Mouse (Mus musculus): ENCODE measurements around the gene 9430097D07Rik. TPM values are rescaled to one million over a fixed set of nuclear protein-coding genes. Genes with fewer than 3 reads are reported as not detected.
A peak's percentile ranks its signal among the peaks of the same experiment; 100 is the strongest.

Gene 9430097D07Rik
- 0.29 and 1.3 TPM in 2 replicates for polyA plus RNA-seq (2014; fragmentation: Nextera tagmentation; extraction: Ambion mirVana)

- H3K9me3 ChIP-seq (ENCODE audit: control insufficient read depth, low read length) = no peaks in the 10 kb centered on the region
- peaks cover 14% of the 10 kb centered on the region; the same call in 1 of the 2 replicates for H3K27me3 ChIP-seq (ENCODE audit: control insufficient read depth, insufficient read depth, low read length)
- H3K36me3 ChIP-seq (ENCODE audit: control insufficient read depth, insufficient read depth, low read length) = peaks cover 15% of the 10 kb centered on the region; the same call in 1 of the 2 replicates
- ATAC-seq (ENCODE audit: low FRiP score, low TSS enrichment) = peak; percentile 64
- DNase-seq = peak; percentile 89
- H3K27ac ChIP-seq (replicated peaks; ENCODE audit: low read depth, low read length) = no peak within 1 kb of the TSS
- 5% methylated on average over 28 of the region's 28 CpGs for WGBS
- peak within 1 kb of the TSS; percentile 45 for H3K4me3 ChIP-seq (replicated peaks; ENCODE audit: low read depth, low read length)
- H3K9ac ChIP-seq (replicated peaks; ENCODE audit: low read length) = peak within 1 kb of the TSS; percentile 48
- H3K4me1 ChIP-seq (ENCODE audit: control insufficient read depth, insufficient read depth, low read length) = peaks cover 12% of the 10 kb centered on the region
- peak within 1 kb of the TSS; percentile 96 for H3K4me2 ChIP-seq (ENCODE audit: low read length)
Measured at GRCm38 (mm10) chr2:32575586-32576160, at the start of gene 9430097D07Rik. Gene 9430097D07Rik, minus strand, starts transcription at chr2:32575684.

GRCm38 (mm10) chr2:32624111-32624748 lies 48.7 kb upstream of the 9430097D07Rik start:
- Histone ChIP-seq H3K4me3 (replicated peaks; ENCODE audit: low read depth, low read length) (no peak overlapping the region), H3K27ac (replicated peaks; ENCODE audit: low read depth, low read length) (no peak overlapping the region), H3K4me2 (ENCODE audit: low read length) (no peak overlapping the region), H3K4me1 (ENCODE audit: control insufficient read depth, insufficient read depth, low read length) (peaks cover 40% of the 10 kb centered on the region), H3K9ac (replicated peaks; ENCODE audit: low read length) (no peak overlapping the region), H3K36me3 (ENCODE audit: control insufficient read depth, insufficient read depth, low read length) (no peaks in the 10 kb centered on the region), H3K9me3 (ENCODE audit: control insufficient read depth, low read length) (no peaks in the 10 kb centered on the region), H3K27me3 (ENCODE audit: control insufficient read depth, insufficient read depth, low read length) (no peaks in the 10 kb centered on the region)
- WGBS = 82% methylated on average over 5 of the region's 5 CpGs
- ATAC-seq (ENCODE audit: low FRiP score, low TSS enrichment) = no peak
- no peak for DNase-seq

- H3K4me1 ChIP-seq (ENCODE audit: control insufficient read depth, insufficient read depth, low read length) = peaks cover 27% of the 10 kb centered on the region
- H3K4me2 ChIP-seq (ENCODE audit: low read length) = no peak within 1 kb of the TSS
- H3K27ac ChIP-seq (replicated peaks; ENCODE audit: low read depth, low read length) = peak within 1 kb of the TSS; percentile 63
- H3K36me3 ChIP-seq (ENCODE audit: control insufficient read depth, insufficient read depth, low read length) = no peaks in the 10 kb centered on the region
- no peaks in the 10 kb centered on the region for H3K9me3 ChIP-seq (ENCODE audit: control insufficient read depth, low read length)
- no peak within 1 kb of the TSS; the same call in 1 of the 2 replicates for H3K9ac ChIP-seq (replicated peaks; ENCODE audit: low read length)
- DNase-seq (no peak), ATAC-seq (ENCODE audit: low FRiP score, low TSS enrichment) (no peak)
- 47% methylated on average over 7 of the region's 7 CpGs for WGBS
- no peak within 1 kb of the TSS for H3K4me3 ChIP-seq (replicated peaks; ENCODE audit: low read depth, low read length)
- H3K27me3 ChIP-seq (ENCODE audit: control insufficient read depth, insufficient read depth, low read length) = no peaks in the 10 kb centered on the region
Measured at GRCm38 (mm10) chr2:32621517-32621859, 46.0 kb upstream of the 9430097D07Rik start, which contains the start of gene Ak1. Gene Ak1, plus strand, starts transcription at chr2:32621758.

GRCm38 (mm10) chr2:32620682-32621516 lies 45.4 kb upstream of the 9430097D07Rik start:
- ATAC-seq (ENCODE audit: low FRiP score, low TSS enrichment) = no peak
- no peaks in the 10 kb centered on the region for H3K9me3 ChIP-seq (ENCODE audit: control insufficient read depth, low read length)
- H3K9ac ChIP-seq (replicated peaks; ENCODE audit: low read length) = no peak overlapping the region; the same call in 1 of the 2 replicates
- H3K4me1 ChIP-seq (ENCODE audit: control insufficient read depth, insufficient read depth, low read length) = peaks cover 21% of the 10 kb centered on the region
- no peak overlapping the region for H3K4me3 ChIP-seq (replicated peaks; ENCODE audit: low read depth, low read length)
- H3K36me3 ChIP-seq (ENCODE audit: control insufficient read depth, insufficient read depth, low read length) = no peaks in the 10 kb centered on the region
- H3K27me3 ChIP-seq (ENCODE audit: control insufficient read depth, insufficient read depth, low read length) = no peaks in the 10 kb centered on the region
- 49% methylated on average over 4 of the region's 4 CpGs for WGBS
- H3K27ac ChIP-seq (replicated peaks; ENCODE audit: low read depth, low read length) = peak overlapping the region; percentile 63
- DNase-seq = peak; percentile 62
- no peak overlapping the region for H3K4me2 ChIP-seq (ENCODE audit: low read length)

GRCm38 (mm10) chr2:32618051-32618450 lies 42.6 kb upstream of the 9430097D07Rik start:
- H3K4me2 ChIP-seq (ENCODE audit: low read length) = no peak overlapping the region
- no peak for ATAC-seq (ENCODE audit: low FRiP score, low TSS enrichment)
- no peaks in the 10 kb centered on the region for H3K27me3 ChIP-seq (ENCODE audit: control insufficient read depth, insufficient read depth, low read length)
- H3K36me3 ChIP-seq (ENCODE audit: control insufficient read depth, insufficient read depth, low read length) = no peaks in the 10 kb centered on the region; the same call in 1 of the 2 replicates
- H3K27ac ChIP-seq (replicated peaks; ENCODE audit: low read depth, low read length) = peak overlapping the region; percentile 55
- peak; percentile 65 for DNase-seq
- 35% methylated on average over 9 of the region's 9 CpGs for WGBS
- H3K4me1 ChIP-seq (ENCODE audit: control insufficient read depth, insufficient read depth, low read length) = peaks cover 14% of the 10 kb centered on the region; the same call in 1 of the 2 replicates
- H3K4me3 ChIP-seq (replicated peaks; ENCODE audit: low read depth, low read length) = no peak overlapping the region
- H3K9me3 ChIP-seq (ENCODE audit: control insufficient read depth, low read length) = no peaks in the 10 kb centered on the region
- H3K9ac ChIP-seq (replicated peaks; ENCODE audit: low read length) = no peak overlapping the region

- no peak for DNase-seq
- ATAC-seq (ENCODE audit: low FRiP score, low TSS enrichment) = no peak
- Histone ChIP-seq H3K27me3 (ENCODE audit: control insufficient read depth, insufficient read depth, low read length) (no peaks in the 10 kb centered on the region), H3K9ac (replicated peaks; ENCODE audit: low read length) (no peak overlapping the region), H3K4me3 (replicated peaks; ENCODE audit: low read depth, low read length) (no peak overlapping the region), H3K4me2 (ENCODE audit: low read length) (no peak overlapping the region), H3K9me3 (ENCODE audit: control insufficient read depth, low read length) (no peaks in the 10 kb centered on the region), H3K27ac (replicated peaks; ENCODE audit: low read depth, low read length) (no peak overlapping the region), H3K36me3 (ENCODE audit: control insufficient read depth, insufficient read depth, low read length) (no peaks in the 10 kb centered on the region; the same call in 1 of the 2 replicates), H3K4me1 (ENCODE audit: control insufficient read depth, insufficient read depth, low read length) (peaks cover 14% of the 10 kb centered on the region; the same call in 1 of the 2 replicates)
- WGBS = 92% methylated on average over 4 of the region's 4 CpGs
Measured at GRCm38 (mm10) chr2:32617601-32618000, 42.1 kb upstream of the 9430097D07Rik start.

GRCm38 (mm10) chr2:32617109-32617508 lies 41.6 kb upstream of the 9430097D07Rik start:
- no peak overlapping the region for H3K4me3 ChIP-seq (replicated peaks; ENCODE audit: low read depth, low read length)
- peaks cover 14% of the 10 kb centered on the region; the same call in 1 of the 2 replicates for H3K4me1 ChIP-seq (ENCODE audit: control insufficient read depth, insufficient read depth, low read length)
- H3K27me3 ChIP-seq (ENCODE audit: control insufficient read depth, insufficient read depth, low read length) = no peaks in the 10 kb centered on the region
- no peak overlapping the region for H3K9ac ChIP-seq (replicated peaks; ENCODE audit: low read length)
- 100% methylated on average over 1 of the region's 1 CpGs for WGBS
- no peaks in the 10 kb centered on the region for H3K9me3 ChIP-seq (ENCODE audit: control insufficient read depth, low read length)
- no peaks in the 10 kb centered on the region; the same call in 1 of the 2 replicates for H3K36me3 ChIP-seq (ENCODE audit: control insufficient read depth, insufficient read depth, low read length)
- H3K4me2 ChIP-seq (ENCODE audit: low read length) = no peak overlapping the region
- DNase-seq = no peak
- ATAC-seq (ENCODE audit: low FRiP score, low TSS enrichment) = no peak
- no peak overlapping the region for H3K27ac ChIP-seq (replicated peaks; ENCODE audit: low read depth, low read length)

- Histone ChIP-seq H3K27ac (replicated peaks; ENCODE audit: low read depth, low read length) (no peak overlapping the region), H3K36me3 (ENCODE audit: control insufficient read depth, insufficient read depth, low read length) (no peaks in the 10 kb centered on the region; the same call in 1 of the 2 replicates), H3K27me3 (ENCODE audit: control insufficient read depth, insufficient read depth, low read length) (no peaks in the 10 kb centered on the region), H3K9ac (replicated peaks; ENCODE audit: low read length) (no peak overlapping the region), H3K4me3 (replicated peaks; ENCODE audit: low read depth, low read length) (no peak overlapping the region), H3K4me1 (ENCODE audit: control insufficient read depth, insufficient read depth, low read length) (peaks cover 5% of the 10 kb centered on the region; the same call in 1 of the 2 replicates), H3K4me2 (ENCODE audit: low read length) (no peak overlapping the region), H3K9me3 (ENCODE audit: control insufficient read depth, low read length) (no peaks in the 10 kb centered on the region)
- no peak for ATAC-seq (ENCODE audit: low FRiP score, low TSS enrichment)
- no peak for DNase-seq
- WGBS = 70% methylated on average over 26 of the region's 26 CpGs
Measured at GRCm38 (mm10) chr2:32612274-32612673, 36.8 kb upstream of the 9430097D07Rik start.
